Mouse (Mus musculus): ENCODE measurements around the gene Pip4p1.
"Not testable (repeated sequence)": the region's sequence is repeated elsewhere in the genome, so short reads cannot be mapped to it uniquely, and the experiment has no call there.

GRCm38 (mm10) chr14:50897992-50898391, 32.7 kb downstream of the Pip4p1 start:
- TF ChIP-seq GATA1 (IDR thresholded peaks at IDR 0.05; ENCODE audit: borderline replicate concordance, low read length); CTCF (IDR thresholded peaks at IDR 0.05; ENCODE audit: low read depth, low read length); GATA2 (IDR thresholded peaks at IDR 0.05; ENCODE audit: borderline replicate concordance, low read depth, low read length); TAL1 (conservative IDR thresholded peaks at IDR 0.05; ENCODE audit: low read depth, low read length): not testable (repeated sequence)
